Mouse (Mus musculus) retina, postnatal 1 day (tissue): ENCODE results near the gene Ints5.

Experiments
- DNase-seq: peaks from one replicate; pipeline ENCODE4 v3.0.0-alpha.2; 2012

Ints5 gene

GRCm38 (mm10) chr19:8929224-8930088 lies 36.7 kb downstream of the Ints5 start, which contains the start of the genes Rom1 and Eml3:
Gene Rom1 (minus strand): TSS chr19:8929356.
Gene Eml3 (plus strand): TSS chr19:8929552.
- DNase-seq = peak; percentile 95

GRCm38 (mm10) chr19:8930117-8930516 lies 37.3 kb downstream of the Ints5 start:
- DNase-seq = no peak

- no peak for DNase-seq
These were observed 38.0 kb downstream of the Ints5 start for GRCm38 (mm10) chr19:8930771-8931170.

DNA sequence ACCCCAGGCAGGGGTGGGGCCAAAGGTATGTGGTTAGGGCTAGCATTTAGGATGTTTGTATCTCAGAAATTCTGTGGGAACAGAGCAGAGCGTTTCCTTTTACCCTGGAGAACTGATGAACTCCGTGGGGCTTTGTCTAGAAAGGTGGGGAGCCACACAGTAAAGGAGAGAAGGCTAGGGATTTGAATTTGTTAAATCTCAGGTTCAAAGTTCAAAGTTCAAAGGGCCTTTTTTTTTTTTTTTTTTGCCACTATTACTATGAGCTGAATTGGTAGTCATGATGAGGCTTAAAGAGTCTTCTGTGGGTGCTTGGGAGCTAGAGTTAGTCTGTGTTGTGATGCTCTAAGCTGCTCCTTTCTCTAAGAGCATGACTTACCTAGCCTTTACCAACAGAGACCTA lies 43.9 kb downstream of the Ints5 start:
- no peak for DNase-seq

GRCm38 (mm10) chr19:8940526-8941133 lies 47.8 kb downstream of the Ints5 start:
- no peak for DNase-seq

- no peak for DNase-seq
These were observed 48.3 kb downstream of the Ints5 start for GRCm38 (mm10) chr19:8941136-8941514.

DNA sequence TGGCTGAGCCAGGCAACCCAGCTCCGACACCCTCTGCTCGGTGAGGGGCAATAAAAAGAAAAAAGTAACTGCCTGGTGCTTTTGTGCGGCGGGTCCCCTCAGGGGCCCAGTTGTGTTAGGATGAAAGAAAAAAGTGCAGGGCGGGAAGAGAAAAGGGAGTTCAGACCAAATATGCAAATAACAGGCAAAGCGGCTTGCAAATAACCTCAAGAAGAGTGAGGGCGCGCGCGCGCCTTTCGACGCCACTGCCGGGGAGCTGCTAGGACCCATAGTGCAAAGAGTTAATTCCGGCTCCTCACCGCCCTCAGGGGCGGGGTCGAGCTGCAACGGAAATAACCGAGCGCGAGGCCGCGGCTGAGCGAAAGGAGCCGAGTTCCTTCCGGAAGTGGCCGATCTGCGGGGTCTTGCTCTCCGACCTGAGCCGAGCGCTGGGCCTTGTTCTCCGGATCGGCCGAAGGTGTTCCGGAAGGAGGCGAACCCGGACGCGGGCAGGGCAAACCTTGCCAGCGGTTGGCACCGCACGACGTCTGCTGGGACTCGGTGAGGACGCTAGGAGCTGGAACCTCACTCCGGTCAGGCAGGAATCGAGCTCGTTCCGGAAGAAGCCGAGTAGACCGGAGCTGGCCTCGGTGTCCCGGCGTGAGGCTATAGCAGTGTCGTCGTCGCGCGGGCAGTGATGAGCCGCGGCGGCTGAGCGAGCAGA lies 48.9 kb downstream of the Ints5 start, which contains the start of gene Mta2:
TSS of gene Mta2 (plus strand) at position 361 of the 703 bp plus-strand sequence.
- DNase-seq = peak; percentile 98

GRCm38 (mm10) chr19:8942276-8942964 lies 49.6 kb downstream of the Ints5 start:
- DNase-seq = no peak

DNA sequence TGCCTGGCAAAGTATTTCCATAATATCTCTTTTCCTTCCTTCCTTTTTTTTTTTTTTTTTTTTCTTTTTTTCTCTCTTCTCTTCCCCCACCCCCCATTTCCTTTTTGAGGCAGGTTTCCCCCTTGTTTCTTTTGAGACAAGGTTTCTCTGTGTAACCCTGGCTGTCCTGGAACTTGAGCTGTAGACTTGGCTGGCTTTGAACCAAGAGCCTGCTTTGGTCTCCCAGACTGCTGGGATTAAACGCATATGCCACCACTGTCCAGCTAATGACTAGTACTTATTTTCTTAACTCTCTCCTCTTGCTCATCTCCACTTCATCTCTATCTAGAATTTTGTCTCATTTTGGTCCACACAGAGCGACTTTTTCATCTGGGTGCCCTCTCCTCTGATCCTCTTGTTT lies 50.2 kb downstream of the Ints5 start:
- DNase-seq = no peak

GRCm38 (mm10) chr19:8944062-8944461 lies 51.3 kb downstream of the Ints5 start:
- DNase-seq = no peak

DNA sequence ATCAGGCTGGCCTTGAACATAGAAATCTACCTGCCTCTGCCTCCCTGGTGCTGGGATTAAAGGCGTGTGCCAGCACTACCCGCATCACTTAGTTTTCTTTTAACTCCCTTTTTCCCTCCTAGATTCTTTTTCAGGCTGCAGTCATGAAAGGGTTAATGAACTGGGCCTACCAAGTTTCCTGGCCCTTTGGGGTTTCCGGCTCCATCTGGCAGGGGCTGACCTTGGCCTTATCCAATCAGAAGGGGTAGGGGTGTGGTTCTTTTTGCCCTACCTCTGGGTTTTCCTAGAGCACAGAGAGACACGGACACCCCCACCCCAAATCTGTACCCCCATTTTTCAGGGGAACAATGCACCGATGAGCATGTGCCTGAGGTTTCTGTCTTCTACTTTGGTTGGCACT lies 51.9 kb downstream of the Ints5 start:
- peak; percentile 83 for DNase-seq

DNA sequence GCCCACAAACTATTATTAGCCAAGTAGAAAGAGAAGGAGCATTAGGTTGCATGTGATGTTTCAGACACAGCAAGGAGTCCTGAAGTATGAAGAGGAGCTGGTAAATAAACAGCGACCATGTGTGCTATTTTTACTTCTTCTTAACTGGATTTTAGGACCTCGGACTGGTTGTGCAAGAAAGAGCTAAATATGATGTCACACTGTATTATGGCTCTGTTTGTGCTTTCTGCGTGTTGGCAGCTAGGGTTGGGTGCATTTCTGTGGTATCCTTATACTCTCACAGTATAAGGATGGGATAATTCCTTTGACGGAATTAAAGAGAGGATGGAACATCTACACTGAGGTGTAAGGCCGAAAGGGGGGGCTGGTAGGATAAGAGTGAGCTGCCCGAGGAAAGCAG lies 52.4 kb downstream of the Ints5 start:
- no peak for DNase-seq

GRCm38 (mm10) chr19:8946929-8947328 lies 54.1 kb downstream of the Ints5 start:
- DNase-seq = no peak
